Comparison of ENCODE assay signal across 23 mouse cellular contexts in the genomic region with DNA sequence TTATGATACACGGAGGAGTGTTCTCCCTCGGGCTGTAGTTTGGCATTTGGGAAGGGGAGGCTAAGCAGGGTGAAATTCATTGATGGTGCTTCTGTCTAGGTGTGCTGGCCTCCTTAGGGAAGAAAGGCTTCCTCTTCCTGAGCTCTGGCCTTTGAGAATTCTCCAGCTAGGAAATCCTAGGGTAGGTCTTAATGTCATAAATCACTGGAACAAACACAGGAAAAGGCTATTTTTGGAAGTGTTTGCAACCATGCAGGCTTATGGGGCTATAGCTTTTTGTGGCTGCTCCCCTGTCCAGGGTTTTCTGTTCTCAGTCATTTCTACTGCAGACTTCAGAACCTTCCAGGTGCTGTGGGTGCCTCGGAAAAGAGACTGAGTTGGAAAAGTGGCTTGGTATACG. TPM values are rescaled to one million over a fixed set of nuclear protein-coding genes. Genes with fewer than 3 reads are reported as not detected.
DNase-seq lines count a peak whose midpoint lies in the region; ATAC-seq lines count a peak whose summit lies in the region.
"Had no signal": no experiment of that assay in that cellular context is flagged by ENCODE, and none has a peak within 500 bp of the region (broad histone marks: within the 10 kb centered on the region; RNA-seq: fewer than 3 reads in every experiment).

No protein-coding gene starts in this region.

- peak overlapping the region; percentile 44; the same call in 1 of the 2 replicates for H3K27ac ChIP-seq in heart, embryonic 16.5 days (ENCODE audit: low read length)
- 0 out of 2 replicates have a peak overlapping the region, but pooled peaks have one; percentile 29 for H3K27ac ChIP-seq in kidney, embryonic 15.5 days
- H3K27ac ChIP-seq in brown adipose tissue, adult 24 weeks (replicated peaks; ENCODE audit: low read depth, low read length), result 0 out of 2 replicates have a peak overlapping the region, but pooled peaks have one; percentile 18
- peak overlapping the region; percentile 7; the same call in 1 of the 2 replicates for H3K27ac ChIP-seq in intestine, embryonic 16.5 days (ENCODE audit: low read length)
- no peak overlapping the region for H3K27ac ChIP-seq in midbrain, embryonic 14.5 days (replicated peaks; ENCODE audit: low read depth, low read length)
- H3K27ac ChIP-seq: embryonic facial prominence, embryonic 12.5 days; hindbrain, embryonic 15.5 days; stomach, postnatal 0 days had no signal

- H3K36me3 ChIP-seq in heart, embryonic 16.5 days (ENCODE audit: control insufficient read depth, insufficient read depth), result no peaks in the 10 kb centered on the region
- no peaks in the 10 kb centered on the region for H3K36me3 ChIP-seq in kidney, embryonic 15.5 days
- no peaks in the 10 kb centered on the region for H3K36me3 ChIP-seq in intestine, embryonic 16.5 days (ENCODE audit: control insufficient read depth, insufficient read depth, low read length)
- H3K36me3 ChIP-seq in midbrain, embryonic 14.5 days (ENCODE audit: control insufficient read depth, insufficient read depth, low read length), result no peaks in the 10 kb centered on the region
- H3K36me3 ChIP-seq: embryonic facial prominence, embryonic 12.5 days; G1E; heart, embryonic 12.5 days; hindbrain, embryonic 15.5 days had no signal

- H3K27me3 ChIP-seq in heart, embryonic 16.5 days (ENCODE audit: control insufficient read depth, insufficient read depth, low read length), result no peaks in the 10 kb centered on the region
- H3K27me3 ChIP-seq in kidney, embryonic 15.5 days, result no peaks in the 10 kb centered on the region
- no peaks in the 10 kb centered on the region for H3K27me3 ChIP-seq in intestine, embryonic 16.5 days (replicated peaks; ENCODE audit: control insufficient read depth, insufficient read depth, low read length)
- no peaks in the 10 kb centered on the region for H3K27me3 ChIP-seq in midbrain, embryonic 14.5 days (ENCODE audit: control insufficient read depth, insufficient read depth, low read length)
- H3K27me3 ChIP-seq: CH12.LX; embryonic facial prominence, embryonic 12.5 days; heart, embryonic 12.5 days; hindbrain, embryonic 15.5 days; Patski had no signal

- DNase-seq in heart, postnatal 10 days, result no peak
- no peak for DNase-seq in kidney, postnatal 4 days
- no peak for DNase-seq in midbrain, embryonic 14.5 days
- DNase-seq: adrenal gland, postnatal 36 days; B cell, adult 2 months; cerebellum, adult 18-20 months; cerebellum, postnatal 14 days; forebrain, postnatal 0 days; gastrocnemius, postnatal 25 days; left cerebral cortex, postnatal 4 days; lung, postnatal 10 days had no signal

- ATAC-seq in heart, embryonic 16.5 days (replicated peaks; ENCODE audit: extremely low read depth, insufficient read depth, low FRiP score), result no peak
- ATAC-seq in kidney, embryonic 15.5 days (replicated peaks; ENCODE audit: low FRiP score), result no peak
- no peak for ATAC-seq in intestine, embryonic 16.5 days
- no peak for ATAC-seq in midbrain, embryonic 14.5 days (ENCODE audit: low FRiP score, low TSS enrichment)
- ATAC-seq: forebrain, postnatal 0 days; Patski had no signal

- intact Hi-C loops in heart, postnatal 10 days (cut with DNase I), result loop anchor here (1.0 to 5.0 kb wide), 2 partner anchors 8 to 33 kb away; no protein-coding TSS in a partner anchor

- H3K4me2 ChIP-seq in heart, embryonic 16.5 days (ENCODE audit: low read depth, low read length), result no peak overlapping the region
- H3K4me2 ChIP-seq in kidney, embryonic 15.5 days, result no peak overlapping the region
- no peak overlapping the region for H3K4me2 ChIP-seq in intestine, embryonic 16.5 days (ENCODE audit: low read depth, low read length)
- no peak overlapping the region for H3K4me2 ChIP-seq in midbrain, embryonic 14.5 days (ENCODE audit: low read length)
- H3K4me2 ChIP-seq: embryonic facial prominence, embryonic 12.5 days; heart, embryonic 12.5 days; hindbrain, embryonic 15.5 days; midbrain, embryonic 11.5 days had no signal

- peak overlapping the region; percentile 28; the same call in 1 of the 2 replicates for H3K9ac ChIP-seq in heart, embryonic 16.5 days (ENCODE audit: low read length)
- H3K9ac ChIP-seq in kidney, embryonic 15.5 days, result no peak overlapping the region
- no peak overlapping the region for H3K9ac ChIP-seq in intestine, embryonic 16.5 days (ENCODE audit: low read depth, low read length)
- H3K9ac ChIP-seq in midbrain, embryonic 14.5 days (replicated peaks; ENCODE audit: low read length), result no peak overlapping the region
- H3K9ac ChIP-seq: embryonic facial prominence, embryonic 12.5 days; forebrain, postnatal 0 days; heart, embryonic 12.5 days; hindbrain, embryonic 15.5 days had no signal

- peaks cover 33% of the 10 kb centered on the region for H3K4me1 ChIP-seq in heart, embryonic 16.5 days (ENCODE audit: control insufficient read depth, insufficient read depth, low read length)
- H3K4me1 ChIP-seq in kidney, embryonic 15.5 days, result peaks cover 43% of the 10 kb centered on the region
- peaks cover 25% of the 10 kb centered on the region for H3K4me1 ChIP-seq in brown adipose tissue, adult 24 weeks (ENCODE audit: control insufficient read depth, insufficient read depth, insufficient read length, low read length)
- H3K4me1 ChIP-seq in intestine, embryonic 16.5 days (ENCODE audit: control insufficient read depth, insufficient read depth, low read length), result peaks cover 16% of the 10 kb centered on the region; the same call in 1 of the 2 replicates
- H3K4me1 ChIP-seq in midbrain, embryonic 14.5 days (ENCODE audit: control insufficient read depth, insufficient read depth, low read length), result no peaks in the 10 kb centered on the region
- H3K4me1 ChIP-seq: hindbrain, embryonic 15.5 days had no signal

- H3K9me3 ChIP-seq in heart, embryonic 16.5 days (replicated peaks; ENCODE audit: control insufficient read depth, low read length), result no peaks in the 10 kb centered on the region
- no peaks in the 10 kb centered on the region for H3K9me3 ChIP-seq in kidney, embryonic 15.5 days (replicated peaks)
- H3K9me3 ChIP-seq in intestine, embryonic 16.5 days (ENCODE audit: control insufficient read depth, low read length), result no peaks in the 10 kb centered on the region
- no peaks in the 10 kb centered on the region for H3K9me3 ChIP-seq in midbrain, embryonic 14.5 days (ENCODE audit: control insufficient read depth, low read length)
- H3K9me3 ChIP-seq: embryonic facial prominence, embryonic 12.5 days; G1E; heart, embryonic 12.5 days; hindbrain, embryonic 15.5 days had no signal

- WGBS in heart, embryonic 16.5 days, result 65% methylated on average over 4 of the region's 4 CpGs
- 40% methylated on average over 4 of the region's 4 CpGs for WGBS in kidney, embryonic 15.5 days
- 46% methylated on average over 4 of the region's 4 CpGs for WGBS in intestine, embryonic 16.5 days
- WGBS in midbrain, embryonic 14.5 days, result 88% methylated on average over 4 of the region's 4 CpGs

- no peak overlapping the region for H3K4me3 ChIP-seq in heart, embryonic 16.5 days (ENCODE audit: low read length)
- H3K4me3 ChIP-seq in kidney, embryonic 15.5 days (replicated peaks), result no peak overlapping the region
- no peak overlapping the region for H3K4me3 ChIP-seq in brown adipose tissue, adult 24 weeks (ENCODE audit: insufficient read depth, low read depth, low read length)
- H3K4me3 ChIP-seq in intestine, embryonic 16.5 days (ENCODE audit: low read length), result no peak overlapping the region
- H3K4me3 ChIP-seq in midbrain, embryonic 14.5 days (replicated peaks; ENCODE audit: low read depth, low read length), result no peak overlapping the region
- H3K4me3 ChIP-seq: embryonic facial prominence, embryonic 12.5 days; heart, embryonic 12.5 days; hindbrain, embryonic 15.5 days had no signal

RNA-seq across cellular contexts. Expression of a gene that starts 16.9 kb away (rescaled TPM):
- 12.2 and 15.6 TPM in 2 replicates for polyA plus RNA-seq in heart, embryonic 16.5 days (2015; fragmentation: Nextera tagmentation; extraction: Ambion mirVana)
- total RNA-seq in heart, postnatal 10 days (2021), result 10 to 100 TPM; 22.6 to 23.3 TPM
- polyA plus RNA-seq in kidney, embryonic 15.5 days (2015; fragmentation: Nextera tagmentation; extraction: Ambion mirVana), result 22.3 and 22.6 TPM in 2 replicates
- 2.0 and 2.9 TPM in 2 replicates for polyA plus RNA-seq in brown adipose tissue, adult 24 weeks (2012; ENCODE audit: insufficient read depth, insufficient read length, missing spikeins)
- polyA plus RNA-seq in intestine, embryonic 16.5 days (2015; fragmentation: Nextera tagmentation; extraction: Ambion mirVana), result 18.2 and 19.5 TPM in 2 replicates
- polyA plus RNA-seq in midbrain, embryonic 14.5 days (2014; fragmentation: Nextera tagmentation; extraction: Ambion mirVana), result 3.8 and 6.5 TPM in 2 replicates
